Mouse (Mus musculus) fibroblast of lung, adult 2 months (primary cell): ENCODE results near the gene Armc3.

ENCODE experiments used
- DNase-seq: peaks from one replicate; pipeline ENCODE4 v3.0.0-alpha.2; 2011; ENCODE audit warnings: low read depth

Armc3 gene

GRCm38 (mm10) chr2:19351615-19352253 lies 152.6 kb downstream of the Armc3 start:
- DNase-seq, result no peak

GRCm38 (mm10) chr2:19353158-19353557 lies 154.1 kb downstream of the Armc3 start:
- DNase-seq, result no peak
